Mouse (Mus musculus) layer of hippocampus, adult 11-12 months (tissue): ENCODE measurements around the gene Rnf182.
A peak's percentile ranks its signal among the peaks of the same experiment; 100 is the strongest.

Source experiments
- DNase-seq: peaks from one replicate; pipeline ENCODE4 v3.0.0; 2022; ENCODE audit warnings: low spot score

Gene Rnf182

GRCm38 (mm10) chr13:43703471-43703870, 88.0 kb downstream of the Rnf182 start:
- no peak for DNase-seq

- DNase-seq: no peak
Measured at GRCm38 (mm10) chr13:43704533-43705116, 89.1 kb downstream of the Rnf182 start.

- DNase-seq: peak; percentile 63
Measured at GRCm38 (mm10) chr13:43706387-43706786, 90.9 kb downstream of the Rnf182 start.

- DNase-seq: no peak
Measured at GRCm38 (mm10) chr13:43709529-43709928, 94.0 kb downstream of the Rnf182 start.

- DNase-seq: peak; percentile 69
Measured at GRCm38 (mm10) chr13:43711708-43712314, 96.3 kb downstream of the Rnf182 start.

GRCm38 (mm10) chr13:43714741-43715140, 99.2 kb downstream of the Rnf182 start:
- DNase-seq: peak; percentile 41

GRCm38 (mm10) chr13:43715466-43715865, 100.0 kb downstream of the Rnf182 start:
- no peak for DNase-seq

GRCm38 (mm10) chr13:43716514-43717036, 101.1 kb downstream of the Rnf182 start:
- DNase-seq: no peak

- no peak for DNase-seq
Measured at GRCm38 (mm10) chr13:43718173-43718572, 102.7 kb downstream of the Rnf182 start.

- DNase-seq: no peak
Measured at GRCm38 (mm10) chr13:43720496-43720895, 105.0 kb downstream of the Rnf182 start.
